Mouse (Mus musculus): ENCODE results near the gene Cldn19. TPM values are rescaled to one million over a fixed set of nuclear protein-coding genes. Genes with fewer than 3 reads are reported as not detected.

Cldn19 gene
- polyA plus RNA-seq, 1 experiment from 2014 or later, result not detected

DNA sequence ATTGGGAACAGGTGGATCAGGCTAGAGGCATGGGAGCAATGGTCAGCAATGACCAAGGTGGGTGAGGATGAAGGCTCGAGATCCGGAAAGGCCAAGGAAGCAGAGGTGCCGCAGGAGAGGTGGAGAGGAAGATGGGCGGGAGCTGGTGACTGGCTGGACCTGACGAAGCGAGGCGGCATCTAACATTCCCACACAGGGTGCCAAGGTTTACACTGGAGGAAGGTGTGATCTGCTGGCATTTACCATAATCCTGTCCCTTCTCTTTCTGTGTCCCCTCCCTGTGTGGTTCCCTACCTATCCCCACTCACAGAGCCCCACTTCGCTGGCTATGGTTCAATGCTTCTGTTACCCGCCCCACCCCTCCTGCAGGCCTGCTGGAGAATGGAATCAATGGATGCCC lies 9.3 kb upstream of the Cldn19 start:
- Histone ChIP-seq H3K4me1 (replicated peaks; ENCODE audit: control insufficient read depth, insufficient read depth, low read length) (no peaks in the 10 kb centered on the region), H3K4me2 (no peak overlapping the region), H3K27me3 (replicated peaks; ENCODE audit: control insufficient read depth, insufficient read depth, low read length) (no peaks in the 10 kb centered on the region), H3K9ac (ENCODE audit: low read depth, low read length) (no peak overlapping the region), H3K36me3 (ENCODE audit: control insufficient read depth, insufficient read depth, low read length) (peaks cover 8% of the 10 kb centered on the region), H3K27ac (ENCODE audit: low read depth, low read length) (no peak overlapping the region), H3K9me3 (ENCODE audit: control insufficient read depth, low read length) (no peaks in the 10 kb centered on the region), H3K4me3 (ENCODE audit: low read depth, low read length) (no peak overlapping the region)
- DNase-seq (ENCODE audit: low spot score) (no peak), ATAC-seq (replicated peaks; ENCODE audit: low FRiP score) (no peak)
- WGBS, result 86% methylated on average over 9 of the region's 9 CpGs

DNA sequence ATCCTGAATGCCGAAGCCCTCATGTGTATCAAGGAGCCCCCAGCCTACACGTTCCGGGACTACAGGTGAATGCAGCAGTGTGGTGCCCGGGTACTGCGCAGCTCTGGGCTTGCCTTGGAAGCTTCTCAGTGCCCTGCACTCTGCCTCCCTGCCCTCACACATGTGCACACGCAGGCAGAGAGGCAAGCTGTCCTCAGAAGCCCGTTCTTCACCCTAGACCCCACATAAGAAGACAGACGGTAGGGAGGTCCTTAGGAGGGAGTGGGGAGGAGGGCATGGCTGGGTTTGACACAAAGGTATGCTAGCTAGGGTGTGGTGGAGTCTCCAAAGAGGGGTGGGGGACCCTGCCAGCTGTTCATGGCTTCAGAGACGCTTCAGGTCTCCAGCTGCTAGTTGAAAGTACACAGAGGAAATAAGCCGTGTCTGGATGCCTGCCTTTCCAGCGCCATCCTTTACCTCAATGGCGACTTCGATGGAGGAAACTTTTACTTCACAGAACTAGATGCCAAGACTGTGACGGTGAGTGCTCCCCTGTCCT lies 8.5 kb upstream of the Cldn19 start:
- no peaks in the 10 kb centered on the region for H3K4me1 ChIP-seq (replicated peaks; ENCODE audit: control insufficient read depth, insufficient read depth, low read length)
- no peaks in the 10 kb centered on the region for H3K27me3 ChIP-seq (replicated peaks; ENCODE audit: control insufficient read depth, insufficient read depth, low read length)
- peaks cover 3% of the 10 kb centered on the region for H3K36me3 ChIP-seq (ENCODE audit: control insufficient read depth, insufficient read depth, low read length)
- H3K9ac ChIP-seq (ENCODE audit: low read depth, low read length), result no peak overlapping the region
- WGBS, result 81% methylated on average over 14 of the region's 14 CpGs
- no peak overlapping the region for H3K27ac ChIP-seq (ENCODE audit: low read depth, low read length)
- no peaks in the 10 kb centered on the region for H3K9me3 ChIP-seq (ENCODE audit: control insufficient read depth, low read length)
- no peak for DNase-seq (ENCODE audit: low spot score)
- H3K4me3 ChIP-seq (ENCODE audit: low read depth, low read length), result no peak overlapping the region
- H3K4me2 ChIP-seq, result no peak overlapping the region
- no peak for ATAC-seq (replicated peaks; ENCODE audit: low FRiP score)

DNA sequence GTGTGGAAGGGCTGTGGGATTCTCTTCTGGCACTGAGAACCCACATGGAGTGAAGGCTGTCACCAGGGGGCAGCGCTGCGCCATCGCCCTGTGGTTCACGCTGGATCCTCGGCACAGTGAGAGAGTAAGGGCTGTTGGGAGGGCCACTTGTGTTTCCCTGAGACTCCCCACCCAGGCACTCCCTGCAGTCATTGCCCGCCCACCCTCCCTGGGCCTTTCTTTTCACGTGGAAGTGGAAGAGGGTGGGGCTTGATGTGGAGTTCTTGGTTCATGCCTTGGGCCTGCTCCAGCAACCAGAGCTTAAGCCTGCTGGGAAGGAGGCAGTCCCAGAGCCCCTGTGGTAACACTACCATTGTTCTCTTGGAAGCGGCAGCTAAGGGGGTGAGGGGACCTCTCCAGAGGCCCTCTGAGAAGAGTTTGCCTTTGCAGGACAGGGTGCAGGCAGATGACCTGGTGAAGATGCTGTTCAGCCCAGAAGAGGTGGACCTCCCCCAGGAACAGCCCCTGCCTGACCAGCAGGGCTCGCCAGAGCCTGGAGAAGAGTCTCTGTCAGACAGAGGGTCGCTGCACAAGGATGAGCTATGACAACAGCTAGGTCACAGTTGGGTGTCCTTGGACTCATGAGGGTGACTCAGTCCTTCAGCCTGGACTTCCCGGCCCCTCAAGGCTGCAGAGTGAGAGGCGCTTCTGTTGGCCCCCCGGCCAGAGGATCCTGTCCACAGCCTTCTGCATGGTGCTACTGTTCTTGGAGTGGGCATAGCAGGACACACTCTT lies 7.6 kb upstream of the Cldn19 start:
- WGBS, result 40% methylated on average over 13 of the region's 13 CpGs
- Histone ChIP-seq H3K36me3 (ENCODE audit: control insufficient read depth, insufficient read depth, low read length) (no peaks in the 10 kb centered on the region), H3K9ac (ENCODE audit: low read depth, low read length) (no peak overlapping the region), H3K4me2 (no peak overlapping the region), H3K27me3 (replicated peaks; ENCODE audit: control insufficient read depth, insufficient read depth, low read length) (no peaks in the 10 kb centered on the region), H3K27ac (ENCODE audit: low read depth, low read length) (no peak overlapping the region), H3K9me3 (ENCODE audit: control insufficient read depth, low read length) (no peaks in the 10 kb centered on the region), H3K4me3 (ENCODE audit: low read depth, low read length) (no peak overlapping the region), H3K4me1 (replicated peaks; ENCODE audit: control insufficient read depth, insufficient read depth, low read length) (no peaks in the 10 kb centered on the region)
- DNase-seq (ENCODE audit: low spot score), result peak; percentile 53
- peak; percentile 44 for ATAC-seq (replicated peaks; ENCODE audit: low FRiP score)

DNA sequence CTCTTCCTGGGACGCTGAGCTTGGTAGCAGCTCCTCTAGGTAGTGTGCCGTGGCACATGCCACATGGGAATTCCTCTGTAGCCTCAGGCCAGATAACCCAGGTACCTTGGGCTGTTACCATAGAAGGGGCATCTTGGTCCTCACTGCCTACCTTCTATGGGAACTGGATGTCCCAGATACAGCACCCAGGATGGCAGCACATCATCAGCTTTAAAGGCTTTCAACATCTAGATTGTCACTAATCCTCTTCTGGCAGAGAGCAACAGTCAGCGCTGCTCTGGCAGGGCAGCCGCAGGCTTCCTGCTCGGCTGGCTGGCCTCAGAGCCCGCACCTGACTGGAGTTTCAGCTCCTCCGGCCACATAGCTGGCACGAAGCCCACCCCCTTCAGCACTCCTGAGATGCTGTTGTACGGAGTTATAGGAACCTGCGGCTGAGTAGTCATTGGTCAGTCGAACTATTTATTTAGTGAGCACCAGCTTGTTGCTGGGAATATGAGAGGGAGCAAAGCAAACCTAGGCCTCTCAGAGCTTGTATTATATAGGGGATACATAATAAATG lies 6.7 kb upstream of the Cldn19 start:
- 85% methylated on average over 11 of the region's 11 CpGs for WGBS
- no peak overlapping the region for H3K9ac ChIP-seq (ENCODE audit: low read depth, low read length)
- no peaks in the 10 kb centered on the region for H3K36me3 ChIP-seq (ENCODE audit: control insufficient read depth, insufficient read depth, low read length)
- no peaks in the 10 kb centered on the region for H3K27me3 ChIP-seq (replicated peaks; ENCODE audit: control insufficient read depth, insufficient read depth, low read length)
- ATAC-seq (replicated peaks; ENCODE audit: low FRiP score), result no peak
- no peak overlapping the region for H3K4me3 ChIP-seq (ENCODE audit: low read depth, low read length)
- H3K27ac ChIP-seq (ENCODE audit: low read depth, low read length), result no peak overlapping the region
- H3K4me1 ChIP-seq (replicated peaks; ENCODE audit: control insufficient read depth, insufficient read depth, low read length), result no peaks in the 10 kb centered on the region
- H3K4me2 ChIP-seq, result no peak overlapping the region
- no peaks in the 10 kb centered on the region for H3K9me3 ChIP-seq (ENCODE audit: control insufficient read depth, low read length)
- no peak for DNase-seq (ENCODE audit: low spot score)

DNA sequence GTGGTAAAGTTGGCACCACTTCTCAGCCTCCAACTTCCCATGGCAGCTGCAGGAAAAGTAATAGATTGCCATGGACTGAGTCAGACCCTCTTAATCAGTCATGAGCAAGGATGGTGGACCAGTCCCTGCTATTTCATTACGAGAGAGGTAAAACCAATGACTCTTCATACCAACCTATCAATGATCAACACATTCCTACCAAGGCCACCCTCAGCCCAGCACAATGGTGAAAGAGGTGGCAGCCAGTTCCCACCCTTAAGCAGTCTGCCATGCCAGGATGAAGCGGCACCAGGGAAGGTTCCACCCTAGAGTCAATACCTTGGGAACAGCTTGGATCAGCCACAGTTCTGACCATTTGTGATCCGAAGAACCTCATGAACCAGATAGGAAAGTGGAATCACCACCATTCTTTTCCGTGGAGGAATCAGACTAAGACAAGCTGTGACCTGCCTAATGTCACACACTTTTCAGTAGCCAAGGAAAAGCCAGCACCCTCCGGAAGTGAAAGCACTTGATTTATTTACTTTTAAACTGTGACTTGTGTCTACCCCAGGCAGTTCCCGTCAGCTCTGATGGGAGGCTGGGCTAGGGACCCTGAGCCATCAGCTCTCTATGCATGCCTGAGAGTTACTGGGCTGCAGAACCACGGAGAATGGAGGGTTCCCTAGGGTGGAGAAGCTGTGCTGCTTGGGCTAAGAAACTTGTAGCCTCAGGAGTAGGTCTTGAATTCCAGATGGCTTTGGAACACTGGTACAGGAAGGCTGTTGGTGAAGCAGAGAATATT lies 3.0 kb upstream of the Cldn19 start:
- Histone ChIP-seq H3K27me3 (replicated peaks; ENCODE audit: control insufficient read depth, insufficient read depth, low read length) (no peaks in the 10 kb centered on the region), H3K27ac (ENCODE audit: low read depth, low read length) (no peak overlapping the region), H3K9me3 (ENCODE audit: control insufficient read depth, low read length) (no peaks in the 10 kb centered on the region), H3K36me3 (ENCODE audit: control insufficient read depth, insufficient read depth, low read length) (no peaks in the 10 kb centered on the region), H3K4me3 (ENCODE audit: low read depth, low read length) (no peak overlapping the region), H3K9ac (ENCODE audit: low read depth, low read length) (no peak overlapping the region), H3K4me2 (no peak overlapping the region), H3K4me1 (replicated peaks; ENCODE audit: control insufficient read depth, insufficient read depth, low read length) (no peaks in the 10 kb centered on the region)
- 58% methylated on average over 7 of the region's 7 CpGs for WGBS
- no peak for DNase-seq (ENCODE audit: low spot score)
- no peak for ATAC-seq (replicated peaks; ENCODE audit: low FRiP score)

DNA sequence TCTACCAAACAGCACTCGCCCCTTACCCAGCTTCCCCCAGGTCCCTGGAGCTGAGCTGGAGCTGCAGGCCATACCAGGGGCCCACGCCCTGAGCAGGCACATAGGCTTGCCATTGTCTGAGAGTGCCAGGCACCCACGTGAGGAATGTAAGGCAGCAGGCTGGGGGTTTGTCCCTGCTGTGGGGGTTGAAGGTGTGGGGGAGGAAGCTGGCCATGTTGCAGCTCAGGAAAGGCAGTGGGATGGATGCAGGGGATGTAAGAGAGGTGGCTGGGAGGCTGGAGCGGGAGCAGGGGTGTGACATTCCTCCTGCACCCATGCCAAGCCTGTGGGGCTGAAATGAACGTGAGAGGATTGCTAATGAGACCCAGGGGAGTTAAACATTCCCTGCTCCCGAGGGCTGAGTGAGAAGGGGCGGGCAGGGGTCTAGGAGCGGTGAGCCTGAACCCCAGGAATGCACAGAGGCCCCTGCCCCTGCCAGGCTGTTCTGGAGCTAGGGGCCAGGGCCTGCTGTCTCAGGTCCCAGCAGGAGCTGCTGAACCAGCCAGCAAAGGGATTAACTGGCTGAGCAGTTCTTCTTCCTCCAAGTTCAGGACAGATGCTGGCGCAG lies 1.1 kb upstream of the Cldn19 start:
- no peak for DNase-seq (ENCODE audit: low spot score)
- no peak for ATAC-seq (replicated peaks; ENCODE audit: low FRiP score)
- no peak overlapping the region for H3K4me2 ChIP-seq
- no peaks in the 10 kb centered on the region for H3K27me3 ChIP-seq (replicated peaks; ENCODE audit: control insufficient read depth, insufficient read depth, low read length)
- H3K4me1 ChIP-seq (replicated peaks; ENCODE audit: control insufficient read depth, insufficient read depth, low read length), result no peaks in the 10 kb centered on the region
- H3K27ac ChIP-seq (ENCODE audit: low read depth, low read length), result no peak overlapping the region
- 60% methylated on average over 9 of the region's 9 CpGs for WGBS
- H3K9me3 ChIP-seq (ENCODE audit: control insufficient read depth, low read length), result no peaks in the 10 kb centered on the region
- H3K36me3 ChIP-seq (ENCODE audit: control insufficient read depth, insufficient read depth, low read length), result no peaks in the 10 kb centered on the region
- no peak overlapping the region for H3K4me3 ChIP-seq (ENCODE audit: low read depth, low read length)
- H3K9ac ChIP-seq (ENCODE audit: low read depth, low read length), result no peak overlapping the region

GRCm38 (mm10) chr4:119257083-119257482 lies 1.9 kb downstream of the Cldn19 start:
- 0 out of 2 replicates have a peak, but pooled peaks cover 2% of the 10 kb centered on the region for H3K4me1 ChIP-seq (replicated peaks; ENCODE audit: control insufficient read depth, insufficient read depth, low read length)
- no peaks in the 10 kb centered on the region for H3K27me3 ChIP-seq (replicated peaks; ENCODE audit: control insufficient read depth, insufficient read depth, low read length)
- WGBS, result 68% methylated on average over 6 of the region's 6 CpGs
- no peak for ATAC-seq (replicated peaks; ENCODE audit: low FRiP score)
- DNase-seq (ENCODE audit: low spot score), result no peak
- H3K9ac ChIP-seq (ENCODE audit: low read depth, low read length), result no peak overlapping the region
- H3K4me3 ChIP-seq (ENCODE audit: low read depth, low read length), result no peak overlapping the region
- H3K36me3 ChIP-seq (ENCODE audit: control insufficient read depth, insufficient read depth, low read length), result no peaks in the 10 kb centered on the region
- H3K27ac ChIP-seq (ENCODE audit: low read depth, low read length), result no peak overlapping the region
- no peak overlapping the region for H3K4me2 ChIP-seq
- no peaks in the 10 kb centered on the region for H3K9me3 ChIP-seq (ENCODE audit: control insufficient read depth, low read length)

DNA sequence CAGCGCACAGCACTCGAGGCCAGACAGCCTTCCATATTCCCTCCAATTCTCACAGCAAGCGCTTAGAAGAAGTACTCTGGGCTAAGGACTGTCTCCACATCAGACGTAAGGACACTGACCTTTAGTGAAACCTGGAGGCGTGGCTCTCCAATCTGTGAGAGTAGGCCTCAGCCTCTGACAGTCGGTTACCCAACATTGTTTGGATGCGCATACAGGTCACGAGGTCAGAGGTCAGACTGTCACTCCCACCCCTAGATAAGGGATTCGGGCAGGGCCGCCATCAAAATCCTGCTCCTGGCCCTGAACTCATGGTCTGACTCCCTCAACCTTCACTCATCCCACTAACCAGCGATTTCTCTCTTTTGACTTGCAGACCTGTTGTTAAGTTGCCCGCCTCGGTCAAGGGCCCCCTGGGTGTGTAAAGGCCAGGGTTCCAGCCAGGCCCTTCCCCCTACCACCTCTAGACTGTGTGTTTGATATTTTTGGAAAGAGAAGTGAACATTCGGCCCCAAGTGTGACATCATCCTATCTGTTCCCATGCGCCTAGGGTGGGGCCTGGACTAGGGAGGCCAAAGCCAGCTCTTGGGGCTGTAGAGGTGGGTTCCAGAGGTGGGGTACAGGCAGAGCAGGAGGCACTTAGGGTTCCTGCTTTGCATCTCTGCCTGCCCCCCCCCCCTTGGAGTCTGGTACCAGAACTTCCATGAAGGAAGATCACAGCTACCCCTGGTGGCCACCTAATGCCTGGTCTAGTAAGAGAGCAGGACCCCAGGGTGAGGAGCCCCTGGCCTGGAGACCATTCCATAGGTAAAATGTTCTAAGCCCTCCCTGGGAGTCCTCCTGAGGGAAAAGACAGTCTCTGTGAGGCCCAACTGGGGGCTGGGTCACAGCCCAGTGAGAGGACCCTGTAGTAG lies 4.4 kb downstream of the Cldn19 start:
- DNase-seq (ENCODE audit: low spot score), result no peak
- WGBS, result 69% methylated on average over 15 of the region's 15 CpGs
- ATAC-seq (replicated peaks; ENCODE audit: low FRiP score), result no peak; the same call in 1 of the 2 replicates

More for the DNA sequence above, 4.4 kb downstream of the Cldn19 start:
- Histone ChIP-seq H3K27ac (ENCODE audit: low read depth, low read length) (no peak overlapping the region), H3K4me1 (replicated peaks; ENCODE audit: control insufficient read depth, insufficient read depth, low read length) (0 out of 2 replicates have a peak, but pooled peaks cover 2% of the 10 kb centered on the region), H3K9me3 (ENCODE audit: control insufficient read depth, low read length) (no peaks in the 10 kb centered on the region), H3K4me3 (ENCODE audit: low read depth, low read length) (no peak overlapping the region), H3K36me3 (ENCODE audit: control insufficient read depth, insufficient read depth, low read length) (no peaks in the 10 kb centered on the region), H3K4me2 (no peak overlapping the region), H3K27me3 (replicated peaks; ENCODE audit: control insufficient read depth, insufficient read depth, low read length) (no peaks in the 10 kb centered on the region), H3K9ac (ENCODE audit: low read depth, low read length) (no peak overlapping the region)
